Mouse (Mus musculus): ENCODE data around the gene Got1.

GRCm38 (mm10) chr19:43528056-43528587 lies 3.7 kb upstream of the Got1 start:
- TF ChIP-seq CTCF (IDR thresholded peaks at IDR 0.05) (no peak), EP300 (IDR thresholded peaks at IDR 0.05) (no peak)

Measured in lung, postnatal 0 days (tissue).